Mouse (Mus musculus): ENCODE results near the gene Apmap.
A peak's percentile ranks its signal among the peaks of the same experiment; 100 is the strongest.
"Not testable (repeated sequence)": the region's sequence is repeated elsewhere in the genome, so short reads cannot be mapped to it uniquely, and the experiment has no call there.

Gene Apmap

GRCm38 (mm10) chr2:150623957-150624356 is 15.6 kb upstream of the Apmap start:
- no peak for ATAC-seq (ENCODE audit: insufficient number of reproducible peaks, low FRiP score, low TSS enrichment)

DNA sequence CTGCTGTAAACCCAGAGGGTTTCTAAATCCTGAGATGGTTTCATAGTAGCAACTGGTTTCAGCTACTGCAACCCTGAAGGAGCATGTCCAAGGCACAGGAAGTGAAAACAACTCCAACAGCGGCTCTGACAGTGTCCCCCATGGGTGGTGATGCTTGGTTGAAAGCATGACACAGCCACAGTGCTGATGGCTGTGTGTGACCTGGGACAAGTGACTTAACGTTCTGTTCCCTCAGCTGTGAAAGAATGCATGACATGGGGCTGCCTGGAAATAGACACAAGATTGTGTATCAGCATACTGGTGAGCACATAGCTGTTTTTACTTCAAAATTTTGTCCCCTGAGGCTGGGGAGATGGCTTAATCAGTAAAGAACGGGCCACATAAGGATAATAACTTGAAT is 13.3 kb upstream of the Apmap start:
- ATAC-seq (ENCODE audit: insufficient number of reproducible peaks, low FRiP score, low TSS enrichment), result no peak

- ATAC-seq (ENCODE audit: insufficient number of reproducible peaks, low FRiP score, low TSS enrichment), result no peak
Observed at GRCm38 (mm10) chr2:150610097-150610496, 1.7 kb upstream of the Apmap start.

DNA sequence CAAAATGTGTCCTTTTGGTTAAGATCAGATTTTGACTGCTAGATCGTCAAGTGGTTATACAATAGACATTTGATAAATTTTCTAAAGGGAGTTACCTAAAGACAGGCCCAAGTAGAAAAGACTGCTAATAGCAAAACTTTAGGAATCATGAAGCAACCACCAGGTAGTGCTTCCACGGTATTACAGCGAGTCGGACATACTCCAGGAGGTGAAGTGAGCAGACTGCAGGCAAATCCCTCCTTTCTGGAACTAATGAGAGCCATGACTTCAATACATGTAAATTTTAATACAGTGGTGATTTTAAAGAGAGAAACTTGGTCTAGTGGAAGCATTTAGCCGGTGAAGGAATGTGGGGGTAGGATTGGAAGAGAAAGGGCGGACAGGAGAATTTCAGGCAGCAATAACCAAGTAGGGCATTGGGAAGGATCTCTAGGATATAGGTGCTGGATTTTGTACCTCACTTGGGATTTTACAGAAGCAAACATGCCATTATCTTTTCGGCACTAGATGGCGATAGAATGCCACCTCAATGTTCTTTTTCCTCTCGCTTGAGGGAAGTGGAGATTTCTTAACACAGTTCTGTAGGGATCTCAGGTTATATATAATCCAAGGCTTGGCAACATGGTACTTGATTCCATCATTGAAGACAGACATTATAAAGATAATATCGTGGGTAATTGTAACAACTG is 649 bp upstream of the Apmap start:
- ATAC-seq (ENCODE audit: insufficient number of reproducible peaks, low FRiP score, low TSS enrichment), result peak; percentile 71

GRCm38 (mm10) chr2:150607086-150607485 is 1.3 kb downstream of the Apmap start:
- ATAC-seq (ENCODE audit: insufficient number of reproducible peaks, low FRiP score, low TSS enrichment), result no peak

- no peak for ATAC-seq (ENCODE audit: insufficient number of reproducible peaks, low FRiP score, low TSS enrichment)
Observed at GRCm38 (mm10) chr2:150604802-150605201, 3.6 kb downstream of the Apmap start.

GRCm38 (mm10) chr2:150602166-150602565 is 6.2 kb downstream of the Apmap start:
- ATAC-seq (ENCODE audit: insufficient number of reproducible peaks, low FRiP score, low TSS enrichment), result no peak

GRCm38 (mm10) chr2:150600263-150600662 is 8.1 kb downstream of the Apmap start:
- no peak for ATAC-seq (ENCODE audit: insufficient number of reproducible peaks, low FRiP score, low TSS enrichment)

- ATAC-seq (ENCODE audit: insufficient number of reproducible peaks, low FRiP score, low TSS enrichment), result no peak
Observed at GRCm38 (mm10) chr2:150595411-150596190, 12.8 kb downstream of the Apmap start.

- no peak for ATAC-seq (ENCODE audit: insufficient number of reproducible peaks, low FRiP score, low TSS enrichment)
Observed at GRCm38 (mm10) chr2:150589076-150589475, 19.3 kb downstream of the Apmap start.

- no peak for ATAC-seq (ENCODE audit: insufficient number of reproducible peaks, low FRiP score, low TSS enrichment)
Observed at GRCm38 (mm10) chr2:150579628-150580027, 28.7 kb downstream of the Apmap start.

- ATAC-seq (ENCODE audit: insufficient number of reproducible peaks, low FRiP score, low TSS enrichment), result no peak
Observed at GRCm38 (mm10) chr2:150578603-150579002, 29.8 kb downstream of the Apmap start.

GRCm38 (mm10) chr2:150576256-150576655 is 32.1 kb downstream of the Apmap start:
- no peak for ATAC-seq (ENCODE audit: insufficient number of reproducible peaks, low FRiP score, low TSS enrichment)

DNA sequence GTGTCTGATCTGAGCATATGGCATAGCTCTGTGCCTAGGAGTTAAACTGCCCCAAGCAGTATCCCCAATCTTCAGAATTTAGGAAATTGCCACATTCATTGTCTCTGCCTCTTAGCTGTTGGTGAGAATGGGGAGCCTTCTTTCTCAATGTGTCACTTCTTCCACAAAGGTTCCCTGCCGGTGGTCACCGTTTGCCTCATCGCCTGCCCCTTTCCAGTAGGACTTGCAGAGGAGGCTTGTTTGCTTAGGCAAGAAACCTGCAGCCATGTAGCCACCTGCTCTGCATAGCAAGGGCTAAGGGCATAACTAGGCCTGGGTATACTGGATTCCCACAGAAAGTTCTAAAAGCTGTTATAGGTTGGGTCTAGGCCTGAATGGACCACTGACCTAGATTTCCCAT is 35.9 kb downstream of the Apmap start:
- ATAC-seq (ENCODE audit: insufficient number of reproducible peaks, low FRiP score, low TSS enrichment), result no peak

GRCm38 (mm10) chr2:150570761-150571160 is 37.6 kb downstream of the Apmap start:
- ATAC-seq (ENCODE audit: insufficient number of reproducible peaks, low FRiP score, low TSS enrichment), result no peak

GRCm38 (mm10) chr2:150569847-150570590 is 38.3 kb downstream of the Apmap start, which contains the start of gene Cst7:
Gene Cst7, plus strand, starts transcription at chr2:150570415.
- ATAC-seq (ENCODE audit: insufficient number of reproducible peaks, low FRiP score, low TSS enrichment), result no peak

DNA sequence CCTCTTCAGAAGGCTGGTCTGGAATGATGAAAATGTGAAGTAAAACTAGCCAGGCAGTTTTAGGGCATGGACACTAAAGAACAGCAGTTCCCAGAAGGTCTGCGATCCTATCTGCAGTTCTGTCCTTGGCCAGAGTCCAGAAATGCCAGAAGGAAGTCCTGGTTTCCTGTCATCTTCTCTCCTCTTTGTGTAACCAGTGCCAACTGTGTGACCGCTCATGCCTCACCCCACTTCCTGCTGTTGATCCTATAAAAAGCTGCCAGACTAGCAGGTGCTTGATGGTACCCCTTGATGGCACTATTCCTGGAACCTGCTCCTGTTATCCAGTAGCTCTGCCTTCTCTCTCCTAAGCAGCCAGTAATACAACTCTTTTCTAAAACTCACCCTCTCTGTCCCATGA is 41.3 kb downstream of the Apmap start:
- ATAC-seq (ENCODE audit: insufficient number of reproducible peaks, low FRiP score, low TSS enrichment), result peak; percentile 68

DNA sequence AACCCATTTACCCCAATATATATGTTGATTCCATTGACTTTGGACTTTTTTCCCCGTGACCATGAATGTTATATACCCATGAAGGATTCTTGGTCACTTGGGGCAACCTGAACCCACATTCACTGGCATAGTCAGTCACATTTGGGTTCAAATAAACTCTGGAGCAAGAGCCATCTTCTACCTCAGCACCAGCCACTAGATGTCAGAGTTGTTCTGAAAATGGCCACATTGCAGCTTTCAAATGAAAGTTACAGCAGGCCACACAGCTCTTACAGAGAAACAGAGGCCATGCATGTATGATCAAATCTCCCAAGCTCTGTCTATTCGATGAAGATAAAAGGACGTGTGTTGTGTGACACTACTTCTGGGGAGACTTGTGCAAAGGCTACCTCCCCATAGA is 49.8 kb downstream of the Apmap start:
- ATAC-seq (ENCODE audit: insufficient number of reproducible peaks, low FRiP score, low TSS enrichment), result no peak

GRCm38 (mm10) chr2:150549576-150549975 is 58.8 kb downstream of the Apmap start:
- not testable (repeated sequence) for ATAC-seq (ENCODE audit: insufficient number of reproducible peaks, low FRiP score, low TSS enrichment)

Measured in cerebellum, adult (tissue).